8 mouse cellular contexts compared by ENCODE assay signal in the genomic region with DNA sequence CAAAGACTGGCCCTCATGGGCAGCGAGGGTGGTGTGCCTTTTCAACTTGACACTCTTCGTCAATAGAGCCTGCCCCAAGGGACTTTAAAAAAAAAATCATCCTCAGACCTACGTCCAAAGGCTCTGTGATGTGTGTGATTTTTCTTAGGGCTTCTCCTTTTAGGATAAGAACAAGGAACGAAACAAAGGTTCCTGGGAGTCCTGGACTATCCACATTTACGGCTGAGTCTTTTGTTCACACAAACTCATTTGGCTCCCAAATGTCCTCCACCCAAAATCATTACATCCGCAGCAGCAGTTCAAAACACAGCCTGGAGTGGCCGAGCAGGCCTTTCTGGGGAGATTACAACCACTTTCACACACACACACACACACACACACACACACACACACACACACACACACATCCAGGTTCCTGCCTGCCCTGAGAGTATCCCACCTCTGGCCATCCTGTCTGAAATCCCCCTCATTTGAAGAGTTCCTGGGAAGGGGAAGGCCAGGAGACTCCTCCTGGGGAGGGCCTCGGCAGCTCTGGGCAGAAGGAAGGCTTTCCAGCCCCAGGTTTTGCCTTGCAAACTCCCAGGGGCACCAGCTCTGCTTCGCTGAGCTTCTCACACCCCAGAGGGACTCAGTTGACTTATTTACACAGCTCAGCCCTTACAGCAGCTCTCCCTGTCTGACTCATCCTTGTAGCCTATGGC. TPM values are rescaled to one million over a fixed set of nuclear protein-coding genes. Genes with fewer than 3 reads are reported as not detected.
A peak's percentile ranks its signal among the peaks of the same experiment; 100 is the strongest.
DNase-seq lines count a peak whose midpoint lies in the region; ATAC-seq and TF ChIP-seq lines count a peak whose summit lies in the region.

No protein-coding gene starts in this region.

- H3K27ac ChIP-seq in cerebellum, adult 2 months (ENCODE audit: insufficient read depth, low read length): peak overlapping the region; percentile 9; the same call in 1 of the 2 replicates
- peak overlapping the region; percentile 18 for H3K27ac ChIP-seq in hindbrain, embryonic 14.5 days

- H3K27me3 ChIP-seq in cerebellum, adult 2 months (ENCODE audit: control insufficient read depth, insufficient read depth, low read length): no peaks in the 10 kb centered on the region
- no peaks in the 10 kb centered on the region for H3K27me3 ChIP-seq in hindbrain, embryonic 14.5 days (ENCODE audit: control insufficient read depth, insufficient read depth, low read length)
- H3K27me3 ChIP-seq in splenic B cell, adult 2 months (ENCODE audit: control insufficient read depth, insufficient read depth, low read length, poor library complexity, severe bottlenecking): no peaks in the 10 kb centered on the region

- DNase-seq in cerebellum, adult 2 months: no peak
- DNase-seq in cerebellum, adult 9-10 months: no peak
- DNase-seq in lung, postnatal 10 days: peak; percentile 55
- DNase-seq in lung, postnatal 36 days: no peak
- no peak for DNase-seq in hindbrain, embryonic 14.5 days (ENCODE audit: low spot score)
- DNase-seq in splenic B cell, adult 2 months (ENCODE audit: low read depth, low spot score): peak; percentile 49
- no peak for DNase-seq in left cerebral cortex, adult 11 months (ENCODE audit: low spot score)
- DNase-seq in adipocyte (ENCODE audit: low spot score): no peak

- H3K9ac ChIP-seq in hindbrain, embryonic 14.5 days: no peak overlapping the region

- H3K36me3 ChIP-seq in hindbrain, embryonic 14.5 days (replicated peaks; ENCODE audit: control insufficient read depth, insufficient read depth): no peaks in the 10 kb centered on the region
- no peaks in the 10 kb centered on the region for H3K36me3 ChIP-seq in splenic B cell, adult 2 months (ENCODE audit: control insufficient read depth, insufficient read depth, low read length, poor library complexity, severe bottlenecking)

- ATAC-seq in hindbrain, embryonic 14.5 days (ENCODE audit: low FRiP score): no peak

- WGBS in cerebellum, adult 2 months: 73% methylated on average over 9 of the region's 9 CpGs
- 28% methylated on average over 9 of the region's 9 CpGs for WGBS in hindbrain, embryonic 14.5 days

- no peaks in the 10 kb centered on the region for H3K9me3 ChIP-seq in hindbrain, embryonic 14.5 days (ENCODE audit: control insufficient read depth, low read length)

- no peak for TF ChIP-seq CTCF in cerebellum, adult 2 months (IDR thresholded peaks at IDR 0.05; ENCODE audit: borderline replicate concordance, insufficient read depth, low read depth, low read length)

- H3K4me1 ChIP-seq in cerebellum, adult 2 months (ENCODE audit: control insufficient read depth, insufficient read depth, low read length): peaks cover 22% of the 10 kb centered on the region
- H3K4me1 ChIP-seq in hindbrain, embryonic 14.5 days (replicated peaks; ENCODE audit: control insufficient read depth, insufficient read depth, low read length): peaks cover 21% of the 10 kb centered on the region

- TF ChIP-seq POLR2A in cerebellum, adult 2 months (IDR thresholded peaks at IDR 0.05; ENCODE audit: borderline replicate concordance, insufficient read depth, low read length): no peak

- no peak overlapping the region for H3K4me3 ChIP-seq in cerebellum, adult 2 months (replicated peaks; ENCODE audit: insufficient read depth, low read depth, low read length)
- H3K4me3 ChIP-seq in hindbrain, embryonic 14.5 days (replicated peaks; ENCODE audit: low read length): no peak overlapping the region

- H3K4me2 ChIP-seq in hindbrain, embryonic 14.5 days (replicated peaks): no peak overlapping the region

RNA-seq across cellular contexts. Expression of a gene that starts 13.6 kb away (rescaled TPM):
- 21.9 and 24.4 TPM in 2 replicates for polyA plus RNA-seq in cerebellum, adult 2 months (2012; rRNA removed)
- polyA plus RNA-seq in hindbrain, embryonic 14.5 days (2014; fragmentation: Nextera tagmentation; extraction: Ambion mirVana): 10.7 and 11.2 TPM in 2 replicates

Comparison
In these comparisons a context has a peak if more than half of its experiments do, and no peak if none do; other contexts are left out.
1. DNase-seq: peak in lung, postnatal 10 days (single experiment) and splenic B cell, adult 2 months (single experiment); none in cerebellum, adult 2 months (0 of 2), cerebellum, adult 9-10 months (single experiment), lung, postnatal 36 days (single experiment), hindbrain, embryonic 14.5 days (single experiment), left cerebral cortex, adult 11 months (single experiment) and adipocyte (single experiment).